Mouse (Mus musculus) heart, embryonic 11.5 days (tissue): Measurements from ENCODE around the gene Ctsa. TPM values are rescaled to one million over a fixed set of nuclear protein-coding genes. Genes with fewer than 3 reads are reported as not detected.
"Not testable (repeated sequence)": the region's sequence is repeated elsewhere in the genome, so short reads cannot be mapped to it uniquely, and the experiment has no call there.

Source experiments
- ATAC-seq: fragments of 200-750 bp; cut with Nextera tagmentation; replicated peaks from 2 replicates; pipeline ENCODE4 v1.8.0; 2017; ENCODE audit warnings: moderate library complexity; ENCODE audit not compliant: insufficient number of reproducible peaks, low FRiP score, low TSS enrichment
- H3K27ac ChIP-seq: fragments of 300-500 bp; sonication (generic); 2 replicates; pipeline ENCODE4 v1.5.1; 2014; ENCODE audit warnings: mild to moderate bottlenecking, low read depth, low read length
- H3K27me3 ChIP-seq: fragments of 300-500 bp; sonication (generic); 2 replicates; pipeline ENCODE4 v1.6.1; 2014; ENCODE audit warnings: mild to moderate bottlenecking, low read length, mixed read lengths; ENCODE audit not compliant: control insufficient read depth, insufficient read depth
- H3K36me3 ChIP-seq: fragments of 300-500 bp; sonication (generic); 2 replicates; pipeline ENCODE4 v1.6.1; 2014; ENCODE audit warnings: mild to moderate bottlenecking, low read length, moderate library complexity, mixed read lengths; ENCODE audit not compliant: control insufficient read depth, insufficient read depth
- H3K4me1 ChIP-seq: fragments of 300-500 bp; sonication (generic); 2 replicates; pipeline ENCODE4 v1.6.1; 2014; ENCODE audit warnings: low read length; ENCODE audit not compliant: control insufficient read depth, insufficient read depth
- H3K4me2 ChIP-seq: fragments of 300-500 bp; sonication (generic); 2 replicates; pipeline ENCODE4 v1.6.1; 2014; ENCODE audit warnings: mild to moderate bottlenecking, moderate library complexity
- H3K4me3 ChIP-seq: fragments of 300-500 bp; sonication (generic); 2 replicates; pipeline ENCODE4 v1.5.1; 2014; ENCODE audit warnings: low read depth, low read length
- H3K9ac ChIP-seq: fragments of 300-500 bp; sonication (generic); 2 replicates; pipeline ENCODE4 v1.6.1; 2014; ENCODE audit warnings: mild to moderate bottlenecking, low read depth, low read length, moderate library complexity
- H3K9me3 ChIP-seq: fragments of 300-500 bp; sonication (generic); replicated peaks from 2 replicates; pipeline ENCODE4 v1.6.1; 2016; ENCODE audit warnings: low read length; ENCODE audit not compliant: control insufficient read depth
- WGBS: fragments of 180-500 bp; shearing (Covaris S2); extraction: QIAGEN DNeasy Blood & Tissue Kit; methylation state at CpG from one replicate; pipeline ENCODE4 v1.1.7; 2014; ENCODE audit not compliant: insufficient replicate concordance; 5-methylcytosine and 5-hydroxymethylcytosine counted together
- polyA plus RNA-seq: library from polyadenylated mRNA; unstranded; fragments of >200 nt; fragmentation: Nextera tagmentation; extraction: Ambion mirVana; gene quantifications from 2 replicates; pipeline ENCODE4 v1.2.1, GENCODE M21; 2014

Gene Ctsa
- polyA plus RNA-seq, 1 experiment from 2014 or later = 143 TPM

- ATAC-seq = no peak
- H3K27ac ChIP-seq = no peak overlapping the region
- peaks cover 3% of the 10 kb centered on the region; the same call in 1 of the 2 replicates for H3K27me3 ChIP-seq
- H3K4me2 ChIP-seq = no peak overlapping the region
- H3K4me1 ChIP-seq = no peaks in the 10 kb centered on the region
- WGBS = 44% methylated on average over 3 of the region's 3 CpGs
- no peaks in the 10 kb centered on the region for H3K36me3 ChIP-seq
- no peak overlapping the region for H3K9ac ChIP-seq
- no peak overlapping the region for H3K4me3 ChIP-seq
- H3K9me3 ChIP-seq = no peaks in the 10 kb centered on the region
Observed at GRCm38 (mm10) chr2:164845782-164846181, 13.1 kb downstream of the Ctsa start.

DNA sequence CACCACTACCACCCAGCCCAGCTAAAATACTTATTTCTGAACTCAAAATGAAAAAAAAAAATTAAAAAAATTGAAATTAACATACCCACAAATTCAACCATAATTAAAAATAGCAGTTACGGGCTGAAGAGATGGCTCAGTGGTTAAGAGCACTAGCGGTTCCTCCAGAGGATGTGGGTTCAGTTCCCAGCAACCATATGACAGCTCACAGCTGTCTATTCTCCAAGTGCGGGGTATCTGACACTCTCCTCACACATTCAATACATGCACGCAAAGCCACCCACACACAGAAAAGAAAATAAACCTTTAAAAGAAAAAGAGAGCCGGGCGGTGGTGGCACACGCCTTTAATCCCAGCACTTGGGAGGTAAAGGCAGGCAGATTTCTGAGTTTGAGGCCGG lies 17.4 kb downstream of the Ctsa start:
- no peaks in the 10 kb centered on the region for H3K36me3 ChIP-seq
- 76% methylated on average over 8 of the region's 8 CpGs for WGBS
- H3K9me3 ChIP-seq = no peaks in the 10 kb centered on the region
- no peak overlapping the region for H3K4me2 ChIP-seq
- no peak overlapping the region for H3K4me3 ChIP-seq
- no peak overlapping the region for H3K9ac ChIP-seq
- H3K27me3 ChIP-seq = peaks cover 15% of the 10 kb centered on the region
- H3K27ac ChIP-seq = no peak overlapping the region
- H3K4me1 ChIP-seq = no peaks in the 10 kb centered on the region
- no peak for ATAC-seq

- H3K4me2 ChIP-seq, H3K9ac ChIP-seq, H3K4me3 ChIP-seq, H3K36me3 ChIP-seq, H3K9me3 ChIP-seq, H3K27ac ChIP-seq, ATAC-seq: not testable (repeated sequence)
- Histone ChIP-seq H3K4me1 (peaks cover 17% of the 10 kb centered on the region), H3K27me3 (peaks cover 53% of the 10 kb centered on the region)
- WGBS = 75% methylated on average over 5 of the region's 5 CpGs
Observed at GRCm38 (mm10) chr2:164855572-164855971, 22.9 kb downstream of the Ctsa start.

DNA sequence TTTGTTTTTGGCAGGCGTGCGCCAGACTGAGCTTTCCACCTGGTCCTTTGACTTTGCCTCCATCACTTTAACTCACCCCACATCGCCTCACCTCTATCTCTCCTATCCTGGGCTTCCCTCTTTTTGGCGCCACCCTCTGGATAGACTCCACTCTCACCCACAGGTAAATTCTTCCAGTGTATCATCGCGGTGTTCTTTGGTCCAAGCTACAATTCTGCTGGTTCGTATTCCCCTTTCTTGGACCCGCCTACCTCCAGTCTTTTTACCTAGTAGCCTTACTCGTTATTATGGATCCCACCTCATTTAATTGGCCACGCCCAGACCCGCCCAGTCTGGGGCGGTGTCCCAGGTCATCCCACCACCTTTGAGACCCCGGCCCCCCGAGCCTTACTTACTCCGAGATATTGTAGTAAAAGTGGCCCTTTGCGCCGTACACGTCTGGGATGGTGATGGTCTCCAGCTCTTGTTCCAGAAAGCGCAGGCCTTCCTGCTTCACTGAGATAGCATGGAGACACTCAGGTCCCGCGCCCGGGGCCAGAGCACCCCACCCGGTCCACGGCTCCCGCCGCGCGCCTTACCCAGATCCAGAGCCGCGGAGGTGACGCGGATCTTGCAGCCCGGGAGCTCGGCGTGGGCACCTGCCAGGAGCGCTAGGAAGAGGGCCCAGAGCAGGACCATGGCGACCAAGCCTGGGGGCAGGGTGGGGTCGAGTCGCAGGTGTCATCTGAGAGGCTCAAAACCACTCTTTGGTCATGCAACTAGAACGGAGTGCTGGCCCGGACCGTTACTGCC lies 23.8 kb downstream of the Ctsa start:
- peaks cover 53% of the 10 kb centered on the region for H3K27me3 ChIP-seq

GRCm38 (mm10) chr2:164857101-164857821 lies 24.6 kb downstream of the Ctsa start, which contains the start of gene Pltp:
Gene Pltp, minus strand, starts transcription at chr2:164857711.
- under 1% methylated on average over 40 of the region's 47 CpGs for WGBS
- Histone ChIP-seq H3K9me3 (no peaks in the 10 kb centered on the region), H3K27ac (no peak within 1 kb of the TSS), H3K4me1 (peaks cover 19% of the 10 kb centered on the region), H3K36me3 (no peaks in the 10 kb centered on the region), H3K27me3 (peaks cover 48% of the 10 kb centered on the region), H3K9ac (peak within 1 kb of the TSS; percentile 23), H3K4me3 (peak within 1 kb of the TSS; percentile 48), H3K4me2 (peak within 1 kb of the TSS; percentile 96)
- ATAC-seq = peak; percentile 47; the same call in 1 of the 2 replicates

More for the DNA sequence above, 23.8 kb downstream of the Ctsa start:
- no peaks in the 10 kb centered on the region for H3K36me3 ChIP-seq
- peak overlapping the region; percentile 23 for H3K9ac ChIP-seq
- peaks cover 17% of the 10 kb centered on the region for H3K4me1 ChIP-seq
- under 1% methylated on average over 42 of the region's 42 CpGs for WGBS
- H3K27ac ChIP-seq = no peak overlapping the region
- H3K4me3 ChIP-seq = peak overlapping the region; percentile 48
- H3K9me3 ChIP-seq = no peaks in the 10 kb centered on the region
- ATAC-seq = no peak
- H3K4me2 ChIP-seq = peak overlapping the region; percentile 96

DNA sequence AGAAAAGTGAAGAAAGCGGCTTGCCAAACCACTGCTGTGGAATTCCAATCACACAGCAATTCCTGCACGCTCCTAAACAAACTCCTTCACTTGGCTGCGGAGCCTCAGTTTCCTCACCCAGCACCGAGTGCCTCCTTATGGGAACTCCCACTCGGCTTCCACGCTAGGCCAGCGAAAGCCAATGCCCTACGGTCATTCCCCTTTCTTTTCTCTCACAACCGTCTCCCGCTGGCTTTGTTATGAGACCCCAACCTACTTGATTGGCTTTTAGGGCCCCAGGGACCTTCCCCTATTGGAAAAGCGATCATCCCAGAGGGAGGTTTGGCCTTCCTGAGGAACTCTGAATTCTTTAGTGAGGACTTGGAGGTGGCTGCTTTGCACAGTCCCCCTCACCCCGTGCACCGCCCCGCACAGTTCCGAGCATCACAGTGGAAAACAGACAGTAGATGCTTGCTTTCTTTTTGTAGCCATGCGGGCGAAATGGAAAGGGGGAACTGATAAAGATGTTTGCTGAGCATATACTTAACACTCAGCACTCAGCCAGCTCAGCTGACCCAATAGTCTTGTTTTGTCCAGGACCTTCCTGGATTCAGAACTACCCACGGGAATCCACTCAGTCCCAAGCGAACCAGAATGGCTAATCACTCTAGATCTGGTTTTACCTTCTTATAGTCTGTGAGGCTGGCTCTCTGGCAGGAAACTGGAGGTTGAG lies 25.3 kb downstream of the Ctsa start:
- no peaks in the 10 kb centered on the region for H3K9me3 ChIP-seq
- 4% methylated on average over 19 of the region's 19 CpGs for WGBS
- H3K4me1 ChIP-seq = peaks cover 19% of the 10 kb centered on the region
- no peak overlapping the region for H3K9ac ChIP-seq
- peak overlapping the region; percentile 48 for H3K4me3 ChIP-seq
- peak overlapping the region; percentile 96 for H3K4me2 ChIP-seq
- no peaks in the 10 kb centered on the region for H3K36me3 ChIP-seq
- ATAC-seq = no peak
- no peak overlapping the region for H3K27ac ChIP-seq
- peaks cover 44% of the 10 kb centered on the region for H3K27me3 ChIP-seq

- Histone ChIP-seq H3K9ac (no peak overlapping the region), H3K36me3 (no peaks in the 10 kb centered on the region), H3K4me2 (no peak overlapping the region), H3K4me3 (no peak overlapping the region), H3K27ac (no peak overlapping the region), H3K9me3 (no peaks in the 10 kb centered on the region), H3K27me3 (peaks cover 44% of the 10 kb centered on the region), H3K4me1 (peaks cover 19% of the 10 kb centered on the region)
- 29% methylated on average over 2 of the region's 2 CpGs for WGBS
- no peak for ATAC-seq
Observed at GRCm38 (mm10) chr2:164859155-164859554, 26.5 kb downstream of the Ctsa start.

DNA sequence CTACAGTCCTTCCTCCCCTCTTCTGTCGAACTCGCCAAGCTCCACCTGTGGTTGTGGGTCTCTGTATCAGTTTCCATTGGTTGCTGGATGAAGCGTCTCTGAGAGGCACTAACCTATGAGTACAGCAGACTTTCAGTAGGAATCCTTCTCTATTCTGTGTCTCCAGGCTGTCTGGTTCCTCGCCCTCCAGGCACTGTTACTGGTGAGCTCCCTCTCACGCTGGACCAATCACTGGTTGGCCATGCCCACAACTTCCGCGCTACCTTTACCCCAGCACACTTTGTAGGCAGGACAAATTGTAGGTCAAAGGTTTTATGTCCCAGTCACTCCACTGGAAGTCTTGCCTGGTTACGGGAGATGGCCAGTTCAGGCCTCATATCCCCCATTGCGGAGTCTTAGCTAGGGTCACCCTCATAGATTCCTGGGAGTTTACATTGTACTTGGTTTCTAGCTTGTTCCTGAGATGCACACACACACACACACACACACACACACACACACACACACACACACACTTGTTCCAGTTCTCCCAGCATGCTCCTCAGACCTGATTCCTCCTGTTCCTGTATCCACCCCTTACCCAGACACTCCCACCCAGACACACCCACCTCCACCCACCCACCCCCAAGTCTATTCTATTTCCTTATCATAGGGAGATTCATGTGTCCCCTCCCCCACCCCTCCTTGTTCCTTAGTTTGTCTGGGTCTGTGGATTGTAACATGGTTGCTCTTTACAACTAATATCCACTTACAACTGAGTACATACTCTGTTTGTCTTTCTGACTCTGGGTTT lies 27.2 kb downstream of the Ctsa start:
- Histone ChIP-seq H3K27me3 (peaks cover 40% of the 10 kb centered on the region), H3K4me3 (no peak overlapping the region)
- ATAC-seq = no peak

More for the DNA sequence above, 27.2 kb downstream of the Ctsa start:
- H3K4me2 ChIP-seq = no peak overlapping the region
- H3K9ac ChIP-seq = no peak overlapping the region
- H3K36me3 ChIP-seq = no peaks in the 10 kb centered on the region
- 49% methylated on average over 9 of the region's 9 CpGs for WGBS
- no peak overlapping the region for H3K27ac ChIP-seq
- H3K4me1 ChIP-seq = peaks cover 19% of the 10 kb centered on the region
- no peaks in the 10 kb centered on the region for H3K9me3 ChIP-seq
